Mouse (Mus musculus) adrenal gland, postnatal 14 days (tissue): Measurements from ENCODE around the gene Tbc1d14. TPM values are rescaled to one million over a fixed set of nuclear protein-coding genes. Genes with fewer than 3 reads are reported as not detected.

ENCODE experiments used
- DNase-seq: peaks from one replicate; pipeline ENCODE4 v3.0.0; 2021; ENCODE audit warnings: mixed read lengths
- total RNA-seq: library from RNA; stranded (reverse); gene quantifications from 2 replicates; pipeline ENCODE4 v1.2.3, GENCODE M21; 2021

Tbc1d14 gene
- total RNA-seq, 1 experiment from 2014 or later, result 31.9 TPM

DNA sequence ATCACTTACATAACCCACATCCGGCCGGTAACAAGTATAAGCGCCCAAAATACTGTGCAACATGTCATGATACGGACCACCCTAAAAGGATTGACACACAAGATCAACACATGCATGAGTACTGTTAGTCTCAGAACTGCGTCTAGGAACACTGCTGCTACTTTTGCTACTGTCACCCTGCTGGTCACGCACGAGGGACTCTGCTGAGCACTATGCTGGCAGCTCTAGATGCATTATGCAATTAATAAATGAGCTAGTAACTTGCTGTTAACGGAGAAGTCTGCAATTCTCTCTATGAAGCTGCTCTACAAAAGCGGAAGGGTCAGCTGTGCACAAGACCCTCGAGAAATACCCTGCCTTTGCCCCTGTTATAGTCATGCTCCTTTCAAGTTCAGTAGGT is 84.7 kb downstream of the Tbc1d14 start:
- no peak for DNase-seq

DNA sequence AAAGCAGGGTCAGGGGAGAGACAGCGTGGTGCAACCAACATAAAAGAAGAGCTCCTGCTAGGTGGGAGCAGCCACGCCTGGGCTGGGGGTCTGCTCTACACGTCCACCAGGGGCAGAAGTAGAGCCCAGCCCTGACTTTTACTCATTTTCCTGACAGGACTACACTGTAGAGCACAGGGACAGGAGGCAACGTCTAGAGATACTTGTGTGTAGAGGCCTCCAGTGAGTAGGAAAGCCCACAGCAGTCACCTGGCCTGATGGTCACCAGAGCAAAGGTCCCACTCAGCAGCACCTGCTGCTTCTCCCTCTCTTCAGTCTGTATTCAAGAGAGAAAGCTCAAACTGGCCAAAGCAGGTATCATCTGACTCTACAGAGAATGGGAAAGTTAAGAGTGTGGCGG is 87.4 kb downstream of the Tbc1d14 start:
- no peak for DNase-seq

DNA sequence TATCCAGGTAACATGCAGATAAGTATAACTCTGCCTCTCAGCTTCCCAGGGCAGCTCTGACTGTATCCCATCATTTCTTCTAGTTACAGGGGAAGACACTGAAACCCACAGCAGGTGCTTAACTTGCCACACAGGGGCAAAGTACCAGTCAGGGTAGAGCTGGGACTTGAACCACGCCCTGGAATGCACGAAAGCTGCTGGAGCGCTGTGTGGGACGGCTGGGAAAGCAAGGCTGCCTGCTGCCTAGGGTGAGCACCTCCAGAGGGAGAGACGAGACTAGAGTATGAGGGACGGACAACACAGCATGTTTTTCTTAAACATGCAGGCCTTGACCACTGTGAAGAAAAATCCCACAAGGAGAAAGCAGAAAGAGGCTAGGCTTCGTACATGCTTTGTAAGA is 87.8 kb downstream of the Tbc1d14 start:
- DNase-seq, result no peak

DNA sequence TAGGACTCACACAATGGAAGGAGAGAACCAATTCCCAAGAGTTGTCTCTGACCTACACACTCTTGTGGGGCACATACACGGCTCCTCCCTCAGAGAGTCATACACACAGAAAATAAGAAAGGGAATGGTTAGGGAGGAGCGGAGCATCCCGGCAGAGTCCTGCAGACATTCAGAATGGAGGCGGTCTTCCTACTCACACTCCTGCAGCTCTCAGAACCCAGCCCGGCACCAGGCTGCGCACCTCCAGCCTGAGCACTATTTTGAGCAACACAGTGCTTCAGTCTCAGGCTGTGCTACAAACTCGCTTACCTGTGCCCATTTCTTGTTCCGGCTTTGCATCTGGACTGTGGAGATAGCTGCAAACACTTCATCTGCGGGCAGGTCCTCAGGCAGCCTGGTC is 98.4 kb downstream of the Tbc1d14 start:
- DNase-seq, result no peak

DNA sequence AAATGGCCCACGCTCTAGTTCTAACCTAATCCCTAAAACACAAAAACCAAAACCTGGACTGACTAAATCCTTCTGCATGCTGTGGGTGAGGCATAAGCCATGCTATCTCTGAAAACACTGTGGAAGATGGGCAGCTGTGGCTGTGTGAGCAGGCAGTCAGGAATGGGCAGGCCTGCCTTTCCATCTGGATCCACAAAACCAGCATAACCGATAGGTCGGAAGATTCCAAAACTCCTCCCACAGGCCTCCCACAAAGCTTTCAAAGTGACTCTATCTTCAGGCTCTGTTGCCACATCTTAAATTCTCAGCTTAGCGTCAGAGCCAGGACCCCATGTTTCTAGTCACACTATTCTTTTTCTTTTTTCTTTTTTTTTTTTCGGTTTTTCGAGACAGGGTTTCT is 99.2 kb downstream of the Tbc1d14 start:
- DNase-seq, result no peak

DNA sequence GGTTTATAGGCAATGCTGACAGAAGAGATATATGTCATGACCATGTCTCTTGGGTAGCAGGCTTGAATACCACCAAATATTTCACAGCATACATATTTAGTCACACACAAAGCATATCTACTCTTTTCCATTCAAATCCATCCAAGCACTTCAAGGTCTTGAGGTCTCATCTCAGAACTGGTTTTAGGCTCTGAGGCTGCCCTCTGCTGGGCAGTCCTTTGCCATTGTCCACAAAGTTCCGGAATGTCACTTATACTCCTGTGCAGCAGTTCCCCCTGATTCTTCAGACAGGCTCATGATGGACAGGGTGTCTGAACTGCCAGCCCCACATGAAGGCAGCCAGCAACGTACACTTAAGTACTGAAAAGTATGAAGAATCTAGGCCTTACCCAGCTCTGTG is 103.9 kb downstream of the Tbc1d14 start:
- DNase-seq, result peak; percentile 69

DNA sequence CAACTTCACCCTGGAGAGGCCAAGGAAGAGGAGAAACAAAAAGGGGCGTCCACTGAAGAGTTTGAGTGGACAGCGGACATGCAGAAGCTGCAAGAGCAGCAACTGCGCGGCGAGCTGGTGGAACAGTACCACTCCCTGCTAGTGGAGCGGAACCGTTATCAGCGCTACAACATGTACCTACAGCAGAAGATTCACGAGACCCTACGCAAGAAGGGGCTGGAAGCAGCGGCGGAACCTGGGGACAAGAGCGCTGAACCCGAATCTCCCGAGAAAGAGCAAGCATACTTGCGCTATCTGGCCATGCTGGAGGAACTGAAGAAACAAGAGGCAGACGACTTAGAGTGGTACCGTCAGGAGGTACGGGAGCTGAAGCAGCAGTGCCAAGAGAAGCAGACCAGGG is 107.8 kb downstream of the Tbc1d14 start:
- DNase-seq, result no peak

DNA sequence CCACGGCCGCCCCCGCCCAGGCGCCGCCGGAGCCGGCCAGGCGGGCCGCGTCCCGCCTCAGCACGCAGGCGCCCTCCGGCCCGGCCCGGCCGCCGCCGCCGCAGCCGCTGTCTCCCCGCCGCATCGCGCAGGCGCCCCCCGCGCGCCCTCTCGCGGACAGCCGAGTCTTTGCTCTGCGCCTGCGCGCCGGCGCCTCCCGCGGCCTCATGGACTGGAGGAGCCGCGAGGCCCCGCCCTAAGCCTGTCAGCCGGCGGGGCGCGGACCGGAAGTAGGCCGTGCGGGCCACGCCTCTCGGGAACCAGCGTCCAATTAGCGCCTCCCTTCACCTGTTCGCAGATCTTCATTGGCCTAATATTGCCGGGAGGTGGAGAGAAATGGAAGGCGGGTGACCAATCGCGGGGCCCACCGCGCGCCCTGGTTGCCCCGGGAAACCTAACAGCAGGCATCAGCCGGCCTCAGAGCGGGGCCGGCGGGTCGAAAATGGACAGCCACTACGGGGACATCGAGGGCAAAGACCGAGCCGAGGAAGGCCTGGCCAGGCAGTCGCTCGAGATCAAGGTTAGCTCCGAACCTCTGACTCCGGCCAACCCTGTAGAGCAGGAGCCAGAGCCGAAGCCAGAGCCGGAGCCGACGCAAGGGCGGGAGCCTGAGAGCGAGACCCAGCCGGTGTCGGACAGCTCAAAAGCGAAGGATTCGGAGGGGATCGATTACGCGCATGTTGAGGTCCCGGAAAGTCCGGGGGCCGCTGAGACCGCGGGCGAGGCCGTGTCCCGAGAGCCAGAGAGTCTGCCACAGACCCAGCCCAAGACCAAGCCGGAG is 108.7 kb downstream of the Tbc1d14 start, which contains the start of the genes Tada2b and Ccdc96:
Tada2b (minus strand) TSS at position 115 of the 820 bp plus-strand sequence.
Ccdc96 (plus strand) TSS at position 418 of the 820 bp plus-strand sequence.
- DNase-seq, result peak; percentile 99

DNA sequence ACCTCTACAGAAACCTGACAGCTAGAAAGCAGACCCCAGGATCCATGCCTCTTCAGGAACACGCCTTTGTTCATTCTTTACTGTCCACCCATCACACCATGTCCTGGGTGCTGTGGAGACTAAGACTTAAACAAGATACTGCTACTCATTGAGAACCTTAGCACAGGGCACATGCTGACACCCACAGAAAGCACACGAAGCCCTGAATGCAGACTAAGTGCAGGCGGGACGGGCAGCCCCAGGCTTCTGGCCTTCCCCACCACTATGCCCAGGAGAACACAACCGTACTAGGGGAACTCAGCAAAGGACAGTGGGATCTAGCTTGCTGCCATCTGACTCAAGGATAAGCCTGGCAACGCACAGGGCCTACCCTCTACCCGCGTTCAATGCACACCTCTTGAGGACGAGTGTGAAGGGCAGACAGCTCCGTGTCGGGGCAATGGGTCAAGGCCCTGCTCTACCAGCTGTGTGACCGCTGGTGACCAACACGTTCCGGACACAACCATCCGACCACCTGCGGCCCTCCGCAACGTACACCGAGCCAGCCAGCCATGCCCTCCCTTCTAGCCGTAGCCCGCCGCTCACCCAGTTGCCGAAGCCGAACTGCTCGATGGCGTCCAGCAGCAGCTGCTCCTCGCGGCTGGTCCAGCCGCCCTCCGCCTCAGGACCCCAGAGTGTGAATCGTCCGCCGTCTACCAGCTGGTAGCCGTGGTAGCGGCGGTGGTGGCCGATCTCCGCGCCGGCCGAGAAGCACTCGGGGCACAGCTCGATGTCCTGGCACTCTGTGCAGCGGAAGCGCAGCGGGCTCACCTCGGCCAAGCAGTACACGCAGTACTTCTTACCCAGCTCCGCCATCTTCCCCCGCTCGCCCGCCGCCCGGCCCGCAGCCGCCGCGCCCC is 109.6 kb downstream of the Tbc1d14 start:
- DNase-seq, result peak; percentile 70

DNA sequence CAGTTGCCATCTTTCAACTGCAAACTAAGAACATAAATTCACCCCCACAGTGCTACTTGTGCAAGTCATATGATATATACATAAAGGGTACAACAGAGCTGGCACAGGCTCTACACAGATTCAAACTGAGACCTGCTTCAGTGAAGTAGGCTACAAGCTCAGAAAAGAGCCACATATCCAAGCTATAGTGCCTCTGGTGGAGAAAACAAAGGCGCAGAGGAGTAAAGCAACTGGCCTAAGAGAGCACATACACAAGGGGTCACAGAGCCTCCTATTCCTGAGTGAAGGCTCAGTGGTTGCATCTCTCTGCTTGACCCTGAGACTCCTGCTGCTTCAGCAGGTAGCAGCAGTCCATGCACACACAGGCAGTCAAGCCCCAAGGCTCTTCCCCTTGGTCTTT is 112.0 kb downstream of the Tbc1d14 start:
- DNase-seq, result no peak

DNA sequence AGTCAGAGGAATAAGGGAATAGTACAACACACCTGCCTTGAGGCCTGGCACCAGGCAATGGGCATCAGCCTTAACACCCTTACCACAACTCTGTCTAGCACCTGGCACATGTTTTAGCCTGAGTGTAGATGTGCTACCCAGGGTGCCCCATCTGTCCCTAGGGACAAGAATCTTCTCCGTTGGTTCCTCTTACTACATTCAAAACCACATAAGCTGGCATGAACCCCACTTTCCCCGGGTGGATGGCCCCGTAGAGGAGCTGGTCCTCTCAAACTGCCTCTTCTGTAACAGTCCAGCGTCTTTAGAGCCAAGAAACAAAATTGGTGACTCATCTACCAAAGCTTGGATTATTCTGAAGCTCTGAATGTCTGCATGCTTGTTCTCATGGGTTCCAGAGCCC is 112.7 kb downstream of the Tbc1d14 start:
- DNase-seq, result no peak

DNA sequence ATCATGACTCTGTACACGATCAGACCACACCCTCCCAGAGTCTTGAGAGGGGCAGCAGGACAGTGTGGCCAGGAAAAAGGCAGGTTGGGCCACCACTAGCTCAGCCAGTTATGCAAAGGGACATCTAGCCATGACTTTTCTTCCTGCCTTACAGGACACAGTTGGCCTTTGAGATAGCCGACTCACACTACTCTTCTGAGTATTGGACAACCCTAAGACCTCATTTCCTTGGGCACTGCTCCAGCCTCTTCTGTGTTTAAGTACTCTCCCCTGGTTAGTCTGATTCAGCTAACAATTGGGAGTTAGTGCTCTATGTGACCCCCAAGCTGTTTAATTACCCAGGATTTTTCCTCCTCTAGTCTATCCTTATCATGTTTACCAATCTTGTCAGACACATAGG is 113.3 kb downstream of the Tbc1d14 start:
- DNase-seq, result no peak

DNA sequence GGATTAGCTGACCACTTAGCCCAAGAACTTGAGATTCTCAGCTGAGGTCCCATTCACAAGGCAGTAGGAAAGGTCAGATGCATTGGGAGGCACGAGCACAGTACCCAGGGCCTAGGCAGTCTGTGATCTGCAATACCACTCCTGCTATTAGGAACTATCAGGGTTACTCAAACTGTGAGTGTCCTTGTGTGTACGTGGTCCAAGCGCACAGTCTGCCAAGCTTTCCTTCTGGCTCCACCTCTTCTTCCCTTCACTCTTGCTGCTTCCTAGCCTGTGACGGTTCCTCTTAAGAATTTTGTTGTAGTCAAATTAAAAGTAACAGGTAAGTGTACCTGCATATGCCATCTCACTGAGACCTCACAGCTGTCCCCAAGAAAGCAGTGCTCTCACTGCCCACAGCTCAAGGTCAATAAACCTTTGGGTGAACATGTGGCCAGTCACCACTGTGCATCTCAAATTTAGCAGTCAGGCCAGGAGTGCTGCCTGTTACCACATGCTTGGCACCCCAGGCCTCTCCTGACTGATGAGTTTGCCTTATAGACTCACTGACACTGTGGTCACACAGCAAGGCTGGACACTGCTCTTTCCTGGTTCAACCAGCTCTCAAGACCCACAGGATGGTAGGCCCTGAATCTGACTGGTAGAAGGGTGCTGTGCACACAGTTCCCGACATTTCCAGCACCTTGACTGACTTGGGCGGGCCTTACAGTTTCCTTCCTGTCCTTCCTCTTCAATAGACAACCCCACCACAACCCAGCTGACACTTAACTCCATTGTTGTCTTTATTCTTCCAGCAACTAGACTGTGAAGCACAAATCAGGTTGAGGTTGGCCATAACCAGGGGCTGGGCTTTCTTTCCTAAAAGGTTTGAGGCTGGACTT is 114.3 kb downstream of the Tbc1d14 start:
- peak; percentile 50 for DNase-seq

DNA sequence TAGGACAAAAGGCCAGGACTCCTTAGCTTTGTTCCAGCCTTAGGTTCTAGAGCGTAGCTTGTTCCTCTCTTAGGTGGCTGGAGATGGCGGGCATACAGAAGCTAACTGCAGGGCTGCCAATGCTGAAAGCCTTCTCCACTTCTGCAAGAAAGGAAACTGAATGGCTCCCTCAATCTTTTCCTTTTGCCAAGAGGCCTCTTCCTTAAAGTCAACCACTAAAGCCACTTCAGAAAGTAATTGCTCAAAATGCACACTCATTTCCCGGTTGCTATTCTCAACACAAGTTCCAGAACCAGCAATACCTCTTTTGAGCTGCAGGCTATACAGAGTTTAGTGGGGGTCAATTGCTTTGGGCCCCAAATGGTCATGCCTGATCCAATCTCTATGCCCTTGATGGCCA is 115.6 kb downstream of the Tbc1d14 start:
- DNase-seq, result no peak

DNA sequence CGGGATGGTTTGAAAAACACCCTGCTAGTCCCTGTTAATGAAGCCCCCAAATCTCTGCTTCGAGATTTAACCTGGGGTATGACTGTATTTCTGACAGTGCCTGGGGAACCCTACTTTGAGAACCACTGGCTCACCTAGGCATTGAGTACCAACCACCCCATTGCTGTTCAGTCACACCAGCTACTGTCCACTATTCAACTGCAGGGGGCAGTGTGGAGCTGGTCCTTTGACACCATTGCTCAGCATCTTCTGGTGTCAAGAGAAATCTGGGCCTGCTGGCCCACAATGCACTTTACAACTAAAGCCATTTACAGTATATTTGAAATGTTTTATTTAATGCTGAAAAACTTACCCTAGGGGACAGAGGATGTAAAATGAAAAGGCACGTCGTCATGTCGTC is 118.8 kb downstream of the Tbc1d14 start:
- peak; percentile 86 for DNase-seq

DNA sequence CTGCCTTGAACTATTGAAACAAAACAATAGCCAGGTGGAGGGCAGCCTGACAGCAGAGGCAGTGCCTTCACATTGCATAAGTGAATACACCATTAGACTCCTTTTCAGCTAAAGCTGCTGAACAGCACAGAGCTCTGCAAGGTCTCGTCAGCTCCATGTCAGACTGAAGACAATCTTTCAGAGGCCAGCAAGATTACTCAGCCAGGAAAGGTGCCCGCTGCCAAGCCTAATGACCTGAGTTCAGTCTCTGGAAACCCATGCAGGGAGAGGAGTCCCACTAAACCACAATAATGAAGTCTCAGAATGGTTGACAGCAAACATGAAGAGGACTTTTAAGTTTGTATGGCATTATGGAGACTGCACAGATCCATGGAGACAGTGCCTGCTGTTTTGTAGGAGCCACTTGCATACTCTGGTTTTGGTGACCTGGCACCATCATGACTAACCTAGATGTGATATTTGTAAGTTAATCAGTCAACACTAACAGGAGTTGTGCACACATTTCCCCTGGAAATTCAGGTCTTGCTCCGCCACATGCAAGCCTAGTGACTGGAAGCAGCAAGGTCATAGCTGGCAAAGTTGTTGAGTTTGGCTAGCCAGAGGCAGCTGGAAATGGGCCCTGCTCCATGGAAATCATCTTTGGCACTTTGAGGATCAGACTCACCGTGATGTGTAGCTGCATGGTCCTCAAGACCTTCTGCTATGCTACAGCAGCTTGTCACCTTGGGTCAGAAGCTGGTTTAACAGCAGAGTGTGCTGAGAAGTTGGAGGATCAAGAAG is 120.0 kb downstream of the Tbc1d14 start:
- DNase-seq, result peak; percentile 61

DNA sequence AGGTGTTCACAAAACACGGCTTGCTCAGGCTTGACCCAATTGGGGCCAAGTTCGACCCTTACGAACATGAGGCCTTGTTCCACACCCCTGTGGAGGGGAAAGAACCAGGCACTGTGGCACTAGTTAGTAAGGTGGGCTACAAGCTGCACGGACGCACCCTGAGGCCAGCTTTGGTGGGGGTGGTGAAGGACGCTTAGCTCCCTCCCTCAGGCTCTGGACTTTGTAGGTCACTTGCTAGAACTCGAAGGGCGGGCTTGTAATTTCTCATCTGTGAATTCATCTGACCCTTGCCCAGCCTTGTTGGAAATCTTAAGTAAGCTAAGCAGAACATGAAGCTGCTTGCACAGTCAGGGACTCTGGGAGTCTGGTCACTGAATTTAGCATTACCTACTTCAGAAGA is 121.9 kb downstream of the Tbc1d14 start:
- DNase-seq, result no peak

DNA sequence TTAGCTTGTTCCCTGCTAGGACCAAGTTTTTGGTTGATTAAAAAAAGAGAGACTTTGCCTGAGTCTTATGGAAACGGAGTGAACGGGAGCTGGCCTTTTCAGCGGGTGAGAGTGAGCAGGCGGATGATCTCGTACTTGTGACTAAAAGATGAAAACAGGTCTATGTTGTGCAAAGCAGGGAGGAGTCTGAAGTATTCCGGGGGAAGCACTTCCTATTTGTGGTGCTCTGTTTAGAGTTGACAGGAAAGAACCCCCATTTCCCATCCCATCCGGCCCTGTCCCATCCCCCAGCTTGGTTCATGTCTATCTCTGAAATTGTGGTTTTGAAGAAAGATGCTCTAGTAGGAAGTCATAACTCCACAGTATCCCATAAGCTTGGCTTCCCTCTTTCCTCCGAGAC is 127.2 kb downstream of the Tbc1d14 start:
- no peak for DNase-seq

DNA sequence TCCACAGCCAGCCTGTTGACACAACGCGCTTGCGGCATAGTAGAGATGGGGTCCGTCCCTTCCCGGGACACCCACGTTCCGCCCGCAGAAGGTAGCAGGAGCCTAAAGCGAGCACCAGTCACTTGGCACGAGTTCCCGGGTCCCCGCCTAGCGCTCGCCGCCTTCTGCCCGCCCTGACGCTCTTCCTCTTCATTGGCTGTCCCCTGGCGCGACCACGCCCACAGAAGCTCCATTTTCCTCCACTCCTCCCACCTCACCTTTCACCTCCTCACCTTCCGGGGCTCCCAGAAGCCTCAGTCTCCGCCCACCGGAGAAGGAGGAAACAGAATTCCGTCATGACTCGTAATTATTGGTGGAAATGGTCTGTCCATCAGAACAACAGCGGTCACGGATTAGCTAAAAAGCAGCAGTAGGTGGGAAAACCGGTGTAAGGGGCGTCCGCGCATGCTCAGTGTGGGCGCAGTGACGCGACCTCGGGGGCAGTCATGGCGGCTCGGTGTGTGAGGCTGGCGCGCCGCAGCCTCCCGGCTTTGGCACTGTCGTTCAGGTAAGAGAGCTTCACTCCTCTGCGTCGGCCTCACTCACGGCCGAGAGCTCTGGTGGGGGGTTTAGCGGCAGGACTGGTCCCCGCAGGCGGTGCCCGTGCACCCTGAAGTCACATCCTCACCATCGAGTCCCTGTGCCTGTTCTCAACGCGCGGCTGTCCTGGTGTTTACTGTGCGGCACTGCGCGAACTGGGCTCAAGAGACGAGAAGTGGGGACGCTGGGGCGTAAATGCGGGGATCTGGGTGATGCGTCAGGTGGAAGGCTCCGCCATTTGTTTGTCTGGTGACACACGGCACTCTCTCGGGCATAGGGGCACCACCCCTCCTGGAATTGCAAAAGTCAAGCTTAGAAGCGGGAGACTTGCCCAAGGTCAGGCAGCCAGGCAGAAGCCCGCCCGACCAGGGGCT is 128.1 kb downstream of the Tbc1d14 start, which contains the start of gene Grpel1:
Grpel1 (plus strand) TSS at position 290 of the 953 bp plus-strand sequence.
- DNase-seq, result peak; percentile 97

DNA sequence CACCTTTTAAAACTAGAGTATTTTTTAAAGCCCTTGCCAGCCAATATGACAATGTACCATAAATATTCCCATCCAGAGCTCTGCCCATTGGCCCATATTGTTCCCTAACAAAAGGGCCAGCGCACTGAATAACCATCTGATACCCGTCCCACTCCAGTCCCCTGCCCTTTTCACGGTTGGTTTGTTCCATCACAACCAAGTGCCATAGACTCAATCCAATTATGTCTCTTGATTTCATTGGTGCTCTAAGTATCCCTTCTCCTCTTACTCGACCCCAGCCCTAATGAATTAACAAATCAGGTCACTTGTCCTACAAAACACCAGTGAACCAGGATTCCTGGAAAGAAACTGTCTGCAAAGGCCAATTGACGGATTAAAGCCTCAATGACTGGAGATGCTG is 129.7 kb downstream of the Tbc1d14 start:
- no peak for DNase-seq
